Mouse (Mus musculus) liver, embryonic 11.5 days (tissue): ENCODE results near the gene Rnf20. TPM values are rescaled to one million over a fixed set of nuclear protein-coding genes. Genes with fewer than 3 reads are reported as not detected.
"Not testable (repeated sequence)": the region's sequence is repeated elsewhere in the genome, so short reads cannot be mapped to it uniquely, and the experiment has no call there.

ENCODE experiments used
- ATAC-seq: fragments of 200-750 bp; cut with Nextera tagmentation; replicated peaks from 2 replicates; pipeline ENCODE4 v1.8.0; 2017; ENCODE audit warnings: moderate number of reproducible peaks, mild to moderate bottlenecking, moderate TSS enrichment, moderate library complexity; ENCODE audit not compliant: low FRiP score
- DNase-seq: peaks from one replicate; pipeline ENCODE4 v3.0.0-alpha.2; 2017; ENCODE audit warnings: low spot score
- H3K27ac ChIP-seq: fragments of 300-500 bp; sonication (generic); 2 replicates; pipeline ENCODE4 v1.5.1; 2014; ENCODE audit warnings: mild to moderate bottlenecking, low read depth, low read length, control low read depth
- H3K27me3 ChIP-seq: fragments of 300-500 bp; sonication (generic); replicated peaks from 2 replicates; pipeline ENCODE4 v1.6.1; 2014; ENCODE audit warnings: low read length, mixed read lengths; ENCODE audit not compliant: control insufficient read depth, insufficient read depth
- H3K36me3 ChIP-seq: fragments of 300-500 bp; sonication (generic); 2 replicates; pipeline ENCODE4 v1.6.1; 2014; ENCODE audit warnings: mild to moderate bottlenecking, low read length, moderate library complexity, mixed read lengths; ENCODE audit not compliant: control insufficient read depth, insufficient read depth
- H3K4me1 ChIP-seq: fragments of 300-500 bp; sonication (generic); replicated peaks from 2 replicates; pipeline ENCODE4 v1.6.1; 2014; ENCODE audit warnings: low read length, mixed read lengths; ENCODE audit not compliant: control insufficient read depth, insufficient read depth
- H3K4me2 ChIP-seq: fragments of 300-500 bp; sonication (generic); 2 replicates; pipeline ENCODE4 v1.6.1; 2014; ENCODE audit warnings: mild to moderate bottlenecking, control low read depth, moderate library complexity
- H3K4me3 ChIP-seq: fragments of 300-500 bp; sonication (generic); 2 replicates; pipeline ENCODE4 v1.5.1; 2014; ENCODE audit warnings: low read depth, low read length, control low read depth
- H3K9ac ChIP-seq: fragments of 300-500 bp; sonication (generic); 2 replicates; pipeline ENCODE4 v1.6.1; 2014; ENCODE audit warnings: low read depth, low read length, control low read depth
- H3K9me3 ChIP-seq: fragments of 300-500 bp; sonication (generic); 2 replicates; pipeline ENCODE4 v1.6.1; 2016; ENCODE audit warnings: low read length, inconsistent platforms, mixed read lengths; ENCODE audit not compliant: control insufficient read depth
- WGBS: fragments of 180-500 bp; shearing (Covaris S2); extraction: QIAGEN DNeasy Blood & Tissue Kit; methylation state at CpG from one replicate; pipeline ENCODE4 v1.1.7; 2014; 5-methylcytosine and 5-hydroxymethylcytosine counted together
- polyA plus RNA-seq: library from polyadenylated mRNA; unstranded; fragments of >200 nt; fragmentation: Nextera tagmentation; extraction: Ambion mirVana; gene quantifications from 2 replicates; pipeline ENCODE4 v1.2.1, GENCODE M21; 2014

Rnf20 gene
- polyA plus RNA-seq, 1 experiment from 2014 or later = 43.1 TPM

GRCm38 (mm10) chr4:49603161-49603560 is 28.6 kb upstream of the Rnf20 start:
- ATAC-seq (no peak), DNase-seq (no peak)
- Histone ChIP-seq H3K4me3 (no peak overlapping the region), H3K36me3 (no peaks in the 10 kb centered on the region), H3K27ac (no peak overlapping the region), H3K4me1 (no peaks in the 10 kb centered on the region; the same call in 1 of the 2 replicates), H3K9ac (no peak overlapping the region), H3K27me3 (no peaks in the 10 kb centered on the region), H3K9me3 (no peaks in the 10 kb centered on the region), H3K4me2 (no peak overlapping the region)
- 88% methylated on average over 2 of the region's 2 CpGs for WGBS

- H3K27ac ChIP-seq = no peak overlapping the region
- H3K4me1 ChIP-seq = no peaks in the 10 kb centered on the region
- H3K27me3 ChIP-seq = no peaks in the 10 kb centered on the region
- DNase-seq (no peak), ATAC-seq (peak; percentile 31)
- H3K9me3 ChIP-seq = no peaks in the 10 kb centered on the region
- H3K9ac ChIP-seq = no peak overlapping the region
- H3K36me3 ChIP-seq = no peaks in the 10 kb centered on the region
- 57% methylated on average over 1 of the region's 1 CpGs for WGBS
- H3K4me3 ChIP-seq = no peak overlapping the region
- no peak overlapping the region for H3K4me2 ChIP-seq
These were observed 27.7 kb upstream of the Rnf20 start for GRCm38 (mm10) chr4:49604016-49604546.

- H3K4me2 ChIP-seq = no peak overlapping the region
- ATAC-seq (peak; percentile 57), DNase-seq (no peak)
- H3K9ac ChIP-seq = no peak overlapping the region
- no peak overlapping the region for H3K4me3 ChIP-seq
- H3K4me1 ChIP-seq = no peaks in the 10 kb centered on the region
- H3K36me3 ChIP-seq = no peaks in the 10 kb centered on the region
- H3K9me3 ChIP-seq = no peaks in the 10 kb centered on the region
- H3K27me3 ChIP-seq = no peaks in the 10 kb centered on the region
- WGBS = 59% methylated on average over 5 of the region's 5 CpGs
- no peak overlapping the region for H3K27ac ChIP-seq
These were observed 27.2 kb upstream of the Rnf20 start for GRCm38 (mm10) chr4:49604616-49605015.

- no peaks in the 10 kb centered on the region for H3K9me3 ChIP-seq
- DNase-seq (no peak), ATAC-seq (0 out of 2 replicates have a peak, but pooled peaks have one; percentile 36)
- no peak overlapping the region for H3K9ac ChIP-seq
- no peak overlapping the region for H3K4me3 ChIP-seq
- H3K27ac ChIP-seq = no peak overlapping the region
- no peaks in the 10 kb centered on the region for H3K4me1 ChIP-seq
- no peaks in the 10 kb centered on the region for H3K36me3 ChIP-seq
- 76% methylated on average over 1 of the region's 1 CpGs for WGBS
- no peaks in the 10 kb centered on the region for H3K27me3 ChIP-seq
- no peak overlapping the region for H3K4me2 ChIP-seq
These were observed 26.3 kb upstream of the Rnf20 start for GRCm38 (mm10) chr4:49605459-49605858.

- H3K36me3 ChIP-seq = no peaks in the 10 kb centered on the region
- H3K27me3 ChIP-seq = no peaks in the 10 kb centered on the region
- 75% methylated on average over 10 of the region's 10 CpGs for whole genome bisulfite sequencing
- no peaks in the 10 kb centered on the region for H3K9me3 ChIP-seq
- no peak overlapping the region for H3K9ac ChIP-seq
- H3K27ac ChIP-seq = no peak overlapping the region
- H3K4me3 ChIP-seq = no peak overlapping the region
- DNase-seq (no peak), ATAC-seq (no peak)
- no peaks in the 10 kb centered on the region for H3K4me1 ChIP-seq
- H3K4me2 ChIP-seq = no peak overlapping the region
These were observed 14.9 kb upstream of the Rnf20 start for GRCm38 (mm10) chr4:49616924-49617323.

GRCm38 (mm10) chr4:49619861-49620260 is 11.9 kb upstream of the Rnf20 start:
- not testable (repeated sequence) for DNase-seq, H3K27me3 ChIP-seq, H3K4me1 ChIP-seq, H3K4me3 ChIP-seq, ATAC-seq, H3K9ac ChIP-seq, H3K4me2 ChIP-seq, H3K9me3 ChIP-seq, H3K27ac ChIP-seq, H3K36me3 ChIP-seq
- 74% methylated on average over 7 of the region's 7 CpGs for WGBS

GRCm38 (mm10) chr4:49622272-49622671 is 9.5 kb upstream of the Rnf20 start:
- no peak for ATAC-seq
- no peak for DNase-seq
- H3K4me1 ChIP-seq = peaks cover 4% of the 10 kb centered on the region; the same call in 1 of the 2 replicates
- H3K4me3 ChIP-seq = no peak overlapping the region
- H3K27me3 ChIP-seq = no peaks in the 10 kb centered on the region
- no peak overlapping the region for H3K9ac ChIP-seq
- 87% methylated on average over 2 of the region's 2 CpGs for WGBS
- no peak overlapping the region for H3K4me2 ChIP-seq
- H3K9me3 ChIP-seq = no peaks in the 10 kb centered on the region
- no peak overlapping the region for H3K27ac ChIP-seq
- no peaks in the 10 kb centered on the region for H3K36me3 ChIP-seq

- H3K36me3 ChIP-seq = no peaks in the 10 kb centered on the region
- no peaks in the 10 kb centered on the region for H3K27me3 ChIP-seq
- DNase-seq (no peak), ATAC-seq (no peak)
- no peak overlapping the region for H3K9ac ChIP-seq
- H3K4me3 ChIP-seq = no peak overlapping the region
- no peaks in the 10 kb centered on the region for H3K9me3 ChIP-seq
- H3K27ac ChIP-seq = no peak overlapping the region
- 89% methylated on average over 4 of the region's 4 CpGs for WGBS
- H3K4me2 ChIP-seq = no peak overlapping the region
- H3K4me1 ChIP-seq = peaks cover 4% of the 10 kb centered on the region; the same call in 1 of the 2 replicates
These were observed 7.9 kb upstream of the Rnf20 start for GRCm38 (mm10) chr4:49623916-49624315.

- not testable (repeated sequence) for H3K4me2 ChIP-seq, DNase-seq, H3K9ac ChIP-seq, H3K27me3 ChIP-seq, H3K27ac ChIP-seq, H3K4me1 ChIP-seq, H3K36me3 ChIP-seq, H3K4me3 ChIP-seq, H3K9me3 ChIP-seq
- ATAC-seq = peak; percentile 59; the same call in 1 of the 2 replicates
- WGBS = 64% methylated on average over 4 of the region's 4 CpGs
These were observed 6.8 kb upstream of the Rnf20 start for GRCm38 (mm10) chr4:49624969-49625368.
